Mouse (Mus musculus): Measurements from ENCODE around the gene Rtn4r. TPM values are rescaled to one million over a fixed set of nuclear protein-coding genes. Genes with fewer than 3 reads are reported as not detected.

Rtn4r gene
- polyA plus RNA-seq, 1 experiment from 2014 or later = 21.9 TPM

- no peak for ATAC-seq (replicated peaks)
- WGBS = 71% methylated on average over 1 of the region's 1 CpGs
- H3K9me3 ChIP-seq = no peaks in the 10 kb centered on the region
- H3K9ac ChIP-seq (replicated peaks) = no peak overlapping the region
- no peaks in the 10 kb centered on the region for H3K27me3 ChIP-seq
- no peaks in the 10 kb centered on the region for H3K36me3 ChIP-seq
- H3K27ac ChIP-seq (replicated peaks) = peak overlapping the region; percentile 61
- H3K4me1 ChIP-seq = peaks cover 33% of the 10 kb centered on the region
- H3K4me2 ChIP-seq (replicated peaks) = no peak overlapping the region
- no peak overlapping the region for H3K4me3 ChIP-seq
These were observed 33.7 kb downstream of the Rtn4r start for GRCm38 (mm10) chr16:18161190-18161589.

- Histone ChIP-seq H3K27me3 (no peaks in the 10 kb centered on the region), H3K27ac (replicated peaks) (no peak overlapping the region), H3K4me1 (peaks cover 34% of the 10 kb centered on the region), H3K9me3 (no peaks in the 10 kb centered on the region), H3K36me3 (no peaks in the 10 kb centered on the region), H3K4me3 (no peak overlapping the region), H3K4me2 (replicated peaks) (no peak overlapping the region), H3K9ac (replicated peaks) (no peak overlapping the region)
- 18% methylated on average over 2 of the region's 2 CpGs for WGBS
- ATAC-seq (replicated peaks) = no peak
These were observed 37.3 kb downstream of the Rtn4r start for GRCm38 (mm10) chr16:18164642-18165238.

GRCm38 (mm10) chr16:18166613-18167190 is 39.3 kb downstream of the Rtn4r start:
- peaks cover 15% of the 10 kb centered on the region for H3K4me1 ChIP-seq
- no peaks in the 10 kb centered on the region for H3K27me3 ChIP-seq
- WGBS = 61% methylated on average over 6 of the region's 6 CpGs
- H3K4me3 ChIP-seq = no peak overlapping the region
- H3K9me3 ChIP-seq = no peaks in the 10 kb centered on the region
- no peak for ATAC-seq (replicated peaks)
- no peak overlapping the region for H3K9ac ChIP-seq (replicated peaks)
- H3K27ac ChIP-seq (replicated peaks) = peak overlapping the region; percentile 51
- no peak overlapping the region for H3K4me2 ChIP-seq (replicated peaks)
- H3K36me3 ChIP-seq = no peaks in the 10 kb centered on the region

GRCm38 (mm10) chr16:18169156-18169555 is 41.7 kb downstream of the Rtn4r start:
- no peak for ATAC-seq (replicated peaks)
- Histone ChIP-seq H3K36me3 (no peaks in the 10 kb centered on the region), H3K27me3 (no peaks in the 10 kb centered on the region), H3K27ac (replicated peaks) (no peak overlapping the region), H3K4me2 (replicated peaks) (no peak overlapping the region), H3K4me3 (no peak overlapping the region), H3K9ac (replicated peaks) (no peak overlapping the region), H3K4me1 (peaks cover 27% of the 10 kb centered on the region), H3K9me3 (no peaks in the 10 kb centered on the region)
- WGBS = 74% methylated on average over 5 of the region's 5 CpGs

- Histone ChIP-seq H3K36me3 (no peaks in the 10 kb centered on the region), H3K27me3 (no peaks in the 10 kb centered on the region), H3K4me1 (peaks cover 22% of the 10 kb centered on the region), H3K9ac (replicated peaks) (no peak overlapping the region), H3K27ac (replicated peaks) (no peak overlapping the region), H3K4me2 (replicated peaks) (no peak overlapping the region), H3K4me3 (no peak overlapping the region), H3K9me3 (no peaks in the 10 kb centered on the region)
- no peak for ATAC-seq (replicated peaks)
- WGBS = 93% methylated on average over 3 of the region's 3 CpGs
These were observed 42.3 kb downstream of the Rtn4r start for GRCm38 (mm10) chr16:18169776-18170175.

- Histone ChIP-seq H3K9ac (replicated peaks) (no peak overlapping the region), H3K27ac (replicated peaks) (no peak overlapping the region), H3K36me3 (no peaks in the 10 kb centered on the region), H3K4me2 (replicated peaks) (no peak overlapping the region), H3K4me3 (no peak overlapping the region), H3K27me3 (no peaks in the 10 kb centered on the region), H3K4me1 (peaks cover 12% of the 10 kb centered on the region), H3K9me3 (no peaks in the 10 kb centered on the region)
- WGBS = 8% methylated on average over 7 of the region's 7 CpGs
- ATAC-seq (replicated peaks) = peak; percentile 56
These were observed 44.9 kb downstream of the Rtn4r start for GRCm38 (mm10) chr16:18172266-18172855.

GRCm38 (mm10) chr16:18173231-18173630 is 45.8 kb downstream of the Rtn4r start:
- H3K4me1 ChIP-seq = peaks cover 12% of the 10 kb centered on the region
- H3K4me3 ChIP-seq = no peak overlapping the region
- no peaks in the 10 kb centered on the region for H3K36me3 ChIP-seq
- H3K9ac ChIP-seq (replicated peaks) = no peak overlapping the region
- peak; percentile 33 for ATAC-seq (replicated peaks)
- no peaks in the 10 kb centered on the region for H3K9me3 ChIP-seq
- 0 out of 2 replicates have a peak overlapping the region, but pooled peaks have one; percentile 12 for H3K27ac ChIP-seq (replicated peaks)
- H3K27me3 ChIP-seq = no peaks in the 10 kb centered on the region
- 75% methylated on average over 9 of the region's 9 CpGs for WGBS
- no peak overlapping the region for H3K4me2 ChIP-seq (replicated peaks)

- Histone ChIP-seq H3K27ac (replicated peaks) (no peak overlapping the region), H3K36me3 (no peaks in the 10 kb centered on the region), H3K9me3 (no peaks in the 10 kb centered on the region), H3K4me1 (peaks cover 12% of the 10 kb centered on the region), H3K9ac (replicated peaks) (no peak overlapping the region), H3K4me2 (replicated peaks) (no peak overlapping the region), H3K4me3 (no peak overlapping the region), H3K27me3 (no peaks in the 10 kb centered on the region)
- WGBS = 65% methylated on average over 11 of the region's 11 CpGs
- no peak for ATAC-seq (replicated peaks)
These were observed 46.3 kb downstream of the Rtn4r start for GRCm38 (mm10) chr16:18173788-18174187.

- H3K27me3 ChIP-seq = no peaks in the 10 kb centered on the region
- no peaks in the 10 kb centered on the region for H3K36me3 ChIP-seq
- 71% methylated on average over 6 of the region's 6 CpGs for WGBS
- no peak overlapping the region for H3K4me2 ChIP-seq (replicated peaks)
- H3K27ac ChIP-seq (replicated peaks) = no peak overlapping the region
- ATAC-seq (replicated peaks) = no peak
- H3K9ac ChIP-seq (replicated peaks) = no peak overlapping the region
- H3K4me1 ChIP-seq = peaks cover 15% of the 10 kb centered on the region
- H3K4me3 ChIP-seq = no peak overlapping the region
- H3K9me3 ChIP-seq = no peaks in the 10 kb centered on the region
These were observed 48.5 kb downstream of the Rtn4r start for GRCm38 (mm10) chr16:18175817-18176541.

- Histone ChIP-seq H3K9ac (replicated peaks) (no peak overlapping the region), H3K4me1 (peaks cover 15% of the 10 kb centered on the region), H3K36me3 (no peaks in the 10 kb centered on the region), H3K27me3 (no peaks in the 10 kb centered on the region), H3K9me3 (no peaks in the 10 kb centered on the region), H3K4me3 (no peak overlapping the region), H3K27ac (replicated peaks) (no peak overlapping the region), H3K4me2 (replicated peaks) (no peak overlapping the region)
- WGBS = 79% methylated on average over 4 of the region's 4 CpGs
- ATAC-seq (replicated peaks) = no peak
These were observed 49.3 kb downstream of the Rtn4r start for GRCm38 (mm10) chr16:18176758-18177157.

- no peak overlapping the region for H3K9ac ChIP-seq (replicated peaks)
- 0 out of 2 replicates have a peak, but pooled peaks cover 3% of the 10 kb centered on the region for H3K4me1 ChIP-seq
- H3K4me2 ChIP-seq (replicated peaks) = no peak overlapping the region
- H3K27ac ChIP-seq (replicated peaks) = no peak overlapping the region
- no peaks in the 10 kb centered on the region for H3K36me3 ChIP-seq
- H3K9me3 ChIP-seq = no peaks in the 10 kb centered on the region
- no peaks in the 10 kb centered on the region for H3K27me3 ChIP-seq
- 7% methylated on average over 2 of the region's 2 CpGs for WGBS
- no peak for ATAC-seq (replicated peaks)
- H3K4me3 ChIP-seq = no peak overlapping the region
These were observed 52.1 kb downstream of the Rtn4r start for GRCm38 (mm10) chr16:18179591-18179990.

GRCm38 (mm10) chr16:18181398-18181797 is 54.0 kb downstream of the Rtn4r start:
- no peaks in the 10 kb centered on the region for H3K27me3 ChIP-seq
- no peaks in the 10 kb centered on the region for H3K36me3 ChIP-seq
- H3K27ac ChIP-seq (replicated peaks) = no peak overlapping the region
- H3K9ac ChIP-seq (replicated peaks) = no peak overlapping the region
- H3K9me3 ChIP-seq = no peaks in the 10 kb centered on the region
- no peak overlapping the region for H3K4me3 ChIP-seq
- ATAC-seq (replicated peaks) = no peak
- H3K4me1 ChIP-seq = 0 out of 2 replicates have a peak, but pooled peaks cover 3% of the 10 kb centered on the region
- H3K4me2 ChIP-seq (replicated peaks) = no peak overlapping the region
- 58% methylated on average over 10 of the region's 10 CpGs for WGBS

All from forebrain, embryonic 15.5 days (tissue).